Mouse (Mus musculus): ENCODE results near the gene Bdh2.

Gene Bdh2

GRCm38 (mm10) chr3:135280669-135281415, at the start of gene Bdh2:
Bdh2 (plus strand) TSS chr3:135281221.
- peak; percentile 74 for DNase-seq

- no peak for DNase-seq
Measured at GRCm38 (mm10) chr3:135232058-135232457, 49.0 kb upstream of the Bdh2 start.

GRCm38 (mm10) chr3:135232462-135232861, 48.6 kb upstream of the Bdh2 start:
- no peak for DNase-seq

- no peak for DNase-seq
Measured at GRCm38 (mm10) chr3:135245733-135246132, 35.3 kb upstream of the Bdh2 start.

GRCm38 (mm10) chr3:135246828-135247227, 34.2 kb upstream of the Bdh2 start:
- DNase-seq: no peak

GRCm38 (mm10) chr3:135249104-135249503, 31.9 kb upstream of the Bdh2 start:
- no peak for DNase-seq

- DNase-seq: no peak
Measured at GRCm38 (mm10) chr3:135251825-135252224, 29.2 kb upstream of the Bdh2 start.

GRCm38 (mm10) chr3:135254784-135255183, 26.2 kb upstream of the Bdh2 start:
- DNase-seq: no peak

GRCm38 (mm10) chr3:135258919-135259318, 22.1 kb upstream of the Bdh2 start:
- DNase-seq: no peak

- DNase-seq: no peak
Measured at GRCm38 (mm10) chr3:135260233-135260632, 20.8 kb upstream of the Bdh2 start.

GRCm38 (mm10) chr3:135268616-135269015, 12.4 kb upstream of the Bdh2 start:
- no peak for DNase-seq

- DNase-seq: no peak
Measured at GRCm38 (mm10) chr3:135269391-135269990, 11.5 kb upstream of the Bdh2 start.

- DNase-seq: no peak
Measured at GRCm38 (mm10) chr3:135272627-135273026, 8.4 kb upstream of the Bdh2 start.

- no peak for DNase-seq
Measured at GRCm38 (mm10) chr3:135273047-135273446, 8.0 kb upstream of the Bdh2 start.

GRCm38 (mm10) chr3:135280160-135280559, 861 bp upstream of the Bdh2 start:
- peak; percentile 32 for DNase-seq

GRCm38 (mm10) chr3:135281701-135282100, 680 bp downstream of the Bdh2 start:
- no peak for DNase-seq

- no peak for DNase-seq
Measured at GRCm38 (mm10) chr3:135285256-135285655, 4.2 kb downstream of the Bdh2 start.

GRCm38 (mm10) chr3:135285807-135286206, 4.8 kb downstream of the Bdh2 start:
- no peak for DNase-seq

- no peak for DNase-seq
Measured at GRCm38 (mm10) chr3:135288138-135288750, 7.2 kb downstream of the Bdh2 start.

- DNase-seq: no peak
Measured at GRCm38 (mm10) chr3:135289148-135289547, 8.1 kb downstream of the Bdh2 start.

GRCm38 (mm10) chr3:135290249-135290894, 9.4 kb downstream of the Bdh2 start:
- DNase-seq: peak; percentile 55

GRCm38 (mm10) chr3:135293703-135294102, 12.7 kb downstream of the Bdh2 start:
- DNase-seq: peak; percentile 55

- no peak for DNase-seq
Measured at GRCm38 (mm10) chr3:135295559-135295958, 14.5 kb downstream of the Bdh2 start.

GRCm38 (mm10) chr3:135298560-135298959, 17.5 kb downstream of the Bdh2 start:
- peak; percentile 35 for DNase-seq

Measured in layer of hippocampus, adult 9-11 months (tissue).